Mouse (Mus musculus): ENCODE results near the gene Mylk3.
A peak's percentile ranks its signal among the peaks of the same experiment; 100 is the strongest.

The Mylk3 gene

GRCm38 (mm10) chr8:85386205-85386604, at the start of gene Mylk3:
TSS of gene Mylk3 (minus strand) at chr8:85386345.
- DNase-seq (ENCODE audit: low spot score in 2 of 2) = no peak

GRCm38 (mm10) chr8:85435736-85436135, 49.6 kb upstream of the Mylk3 start:
- DNase-seq (ENCODE audit: low spot score in 2 of 2) = no peak

DNA sequence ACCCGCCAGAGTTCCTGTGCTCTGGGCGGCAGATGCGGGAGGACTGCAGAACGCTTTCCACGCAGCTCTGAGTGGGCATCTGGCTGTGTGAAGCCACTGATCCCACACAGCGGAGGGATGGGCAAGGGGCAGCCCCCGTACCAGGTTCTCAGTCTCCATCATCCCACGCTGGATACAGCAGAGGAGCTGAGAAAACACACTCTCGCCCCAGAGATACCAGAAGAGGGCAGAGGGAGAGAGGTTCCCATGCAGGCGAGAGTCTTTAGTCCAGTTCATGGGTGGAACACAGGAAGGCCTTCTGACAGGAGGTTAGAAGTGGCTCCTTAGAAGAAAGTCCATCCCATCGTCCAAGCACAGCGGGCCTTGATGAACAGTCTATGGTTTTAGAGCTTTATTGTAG, 48.7 kb upstream of the Mylk3 start:
- DNase-seq (ENCODE audit: low spot score in 2 of 2) = no peak

DNA sequence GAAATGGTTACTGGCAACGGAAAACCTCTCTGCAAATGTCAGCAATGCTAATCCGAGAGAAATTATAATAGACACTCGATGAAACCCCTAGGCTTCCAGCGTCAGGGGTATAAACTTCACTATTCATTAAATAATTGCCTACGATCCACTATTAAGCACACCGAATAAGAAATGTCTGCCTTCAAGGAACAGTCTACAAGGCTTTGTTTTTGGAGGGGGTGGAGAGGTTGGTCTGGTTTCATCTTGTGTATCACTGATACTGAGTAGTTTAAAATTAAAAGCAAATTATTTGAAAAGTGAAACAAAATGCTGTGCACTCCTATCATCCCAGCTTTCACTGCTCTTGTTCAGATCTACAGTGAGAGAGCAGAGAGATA, 46.9 kb upstream of the Mylk3 start:
- no peak for DNase-seq (ENCODE audit: low spot score in 2 of 2)

DNA sequence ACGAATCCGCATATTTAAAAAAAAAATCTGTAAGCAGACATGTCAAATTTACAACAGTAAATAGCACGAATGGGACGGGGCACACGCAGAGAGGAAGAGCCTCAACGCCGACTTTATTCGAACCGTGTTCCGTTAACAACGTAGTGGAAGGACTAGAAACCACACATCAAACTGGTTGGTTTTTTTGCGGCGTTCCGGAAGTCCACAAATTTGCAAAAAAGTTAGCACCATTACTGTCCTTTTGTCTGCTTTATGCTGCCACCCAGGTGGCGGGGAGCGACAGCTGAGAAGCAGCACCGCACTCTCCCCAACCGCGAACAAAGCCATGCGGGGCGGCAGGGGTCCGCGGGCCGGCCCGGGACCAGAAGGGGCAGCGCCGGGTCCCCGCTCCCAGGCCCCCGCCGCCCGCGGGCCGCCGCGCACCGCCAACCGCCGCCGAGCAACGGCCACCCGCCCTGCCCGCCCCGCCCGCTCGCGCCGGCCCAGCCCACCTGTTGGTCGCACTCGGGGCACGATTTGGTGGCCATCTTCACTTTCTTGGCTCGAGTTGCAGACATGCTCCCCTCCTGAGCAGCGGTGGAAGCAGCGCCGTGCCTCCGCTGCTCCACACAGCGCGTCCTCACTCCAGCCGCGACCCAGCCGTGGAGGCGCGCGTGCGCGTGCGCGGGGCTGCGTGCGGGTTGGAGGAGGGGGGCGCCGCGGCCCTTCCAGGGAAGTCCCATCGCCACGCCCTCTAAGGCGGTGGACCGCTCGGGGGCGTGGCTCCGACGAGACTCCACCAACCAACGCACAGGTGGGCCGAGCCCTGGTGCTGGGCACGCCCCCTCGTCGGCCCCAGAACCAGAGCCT, 46.2 kb upstream of the Mylk3 start, which contains the start of gene 4921524J17Rik:
Gene 4921524J17Rik, minus strand, starts transcription at position 666 of the 849 bp plus-strand sequence.
- peak; percentile 96 to 98 for DNase-seq (ENCODE audit: low spot score in 2 of 2)

DNA sequence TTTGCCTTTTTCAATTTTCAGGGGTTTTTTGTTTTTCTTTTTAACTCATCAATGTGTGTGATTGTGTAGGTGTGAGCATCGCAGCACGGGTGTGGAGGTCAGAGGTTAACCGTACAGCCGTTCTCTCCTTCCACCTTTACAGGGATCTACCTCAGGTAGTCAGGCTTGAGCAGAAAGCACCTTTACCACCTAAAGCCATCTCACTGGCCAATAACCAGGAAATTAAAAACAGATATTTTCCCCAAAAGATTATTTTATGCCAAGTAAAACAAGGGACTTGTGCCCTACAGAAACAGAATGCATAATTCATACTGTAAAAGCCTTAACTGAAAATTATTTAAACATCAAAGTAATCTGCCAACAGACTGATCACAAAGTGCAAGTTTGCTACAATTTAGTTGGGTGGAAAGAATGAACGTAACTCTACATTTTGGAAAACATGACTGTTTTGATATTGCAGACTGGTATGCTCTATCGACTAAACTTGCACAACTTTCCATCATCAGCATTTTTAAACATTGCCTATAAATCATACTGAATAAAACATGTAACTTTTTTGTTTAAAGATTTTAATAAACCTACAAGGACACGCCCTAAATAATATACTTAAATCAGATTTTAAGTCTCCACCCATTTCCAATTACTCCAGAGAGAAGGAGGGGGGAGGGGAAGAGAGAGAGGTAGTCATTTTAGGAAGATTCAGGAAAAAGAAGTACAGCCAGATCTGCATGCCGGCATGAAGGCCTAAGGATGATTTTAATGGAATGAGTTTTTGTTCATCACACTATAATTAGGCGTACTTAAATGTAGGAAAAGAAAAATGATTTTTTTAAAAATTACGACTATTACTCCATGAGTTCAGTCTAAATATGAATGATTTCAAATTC, 45.4 kb upstream of the Mylk3 start:
- DNase-seq (ENCODE audit: low spot score in 2 of 2) = no peak

DNA sequence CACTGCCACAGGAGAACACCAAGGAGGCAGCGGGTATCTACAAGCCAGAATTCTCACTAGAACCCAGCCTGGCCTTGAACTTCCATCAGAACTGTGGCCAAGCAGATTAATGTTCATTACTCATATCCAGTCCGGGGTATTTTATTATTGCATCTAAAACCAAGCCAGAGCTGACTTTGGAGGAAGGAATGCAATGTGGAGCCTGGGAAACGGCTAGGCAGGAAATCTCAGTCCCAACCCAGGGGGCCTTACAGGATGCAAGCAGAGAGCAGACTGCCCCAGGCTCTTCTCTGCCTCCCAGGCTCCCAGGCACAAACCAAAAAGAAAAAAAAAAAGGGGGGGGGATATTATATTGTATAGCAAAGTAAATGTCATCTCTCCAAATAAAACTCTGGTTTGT, 44.7 kb upstream of the Mylk3 start:
- no peak for DNase-seq (ENCODE audit: low spot score in 2 of 2)

DNA sequence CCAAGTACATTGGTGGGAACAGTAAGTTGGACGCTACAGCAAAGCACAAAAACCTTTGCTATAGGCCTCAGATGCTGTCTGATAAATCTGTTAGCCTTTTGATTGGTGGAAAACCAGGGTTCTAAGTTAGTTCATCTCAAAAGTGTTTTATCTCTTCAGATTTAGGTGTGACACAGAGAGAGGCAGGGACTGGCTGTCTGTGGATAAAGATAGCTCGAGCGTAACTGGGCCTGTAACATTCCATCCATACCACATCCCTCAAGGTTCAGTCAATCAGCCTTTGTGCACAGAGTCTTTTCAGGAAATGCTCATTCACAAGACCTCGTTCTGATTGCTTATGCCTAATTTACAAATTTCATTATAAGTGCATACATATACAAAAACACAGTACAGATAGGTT, 43.1 kb upstream of the Mylk3 start:
- DNase-seq (ENCODE audit: low spot score in 2 of 2) = no peak

DNA sequence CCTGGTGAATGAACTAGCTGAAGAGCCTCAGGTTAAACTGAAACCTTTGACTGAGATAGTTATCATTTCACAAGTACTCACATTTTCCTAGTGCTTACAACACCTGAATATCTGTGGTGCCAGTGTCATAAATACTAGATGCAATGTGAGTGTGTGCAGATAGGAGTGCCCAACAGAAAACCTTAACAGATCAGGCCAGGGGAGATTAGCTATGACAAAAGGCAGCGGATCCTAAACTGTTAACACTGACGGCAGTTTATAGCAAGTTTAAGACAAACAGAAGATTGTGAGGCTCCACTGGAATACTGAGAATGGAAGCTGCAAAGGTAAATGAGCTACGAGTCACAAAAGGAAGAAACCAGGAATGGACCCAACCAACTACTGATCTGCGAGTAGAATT, 40.9 kb upstream of the Mylk3 start:
- no peak for DNase-seq (ENCODE audit: low spot score in 2 of 2)

DNA sequence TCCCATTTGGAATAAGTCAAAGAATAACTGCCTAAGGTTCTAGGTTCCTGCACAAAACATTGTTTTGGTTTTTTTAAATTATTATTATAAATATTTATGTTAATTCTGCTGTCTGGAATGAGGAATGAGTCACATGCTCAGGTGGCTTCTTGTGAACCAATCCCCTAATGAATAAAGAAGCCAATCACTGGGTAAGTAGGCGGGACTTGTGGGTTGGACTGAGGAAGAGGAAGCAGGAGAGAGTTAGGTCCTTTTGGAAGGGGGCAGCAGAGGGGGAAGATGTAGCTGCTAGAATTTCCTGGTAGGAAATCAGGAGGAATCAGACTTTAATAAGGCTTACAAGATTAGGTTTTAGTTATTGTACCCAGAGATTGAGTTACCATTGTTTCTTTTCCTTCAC, 35.2 kb upstream of the Mylk3 start:
- no peak for DNase-seq (ENCODE audit: low spot score in 2 of 2)

DNA sequence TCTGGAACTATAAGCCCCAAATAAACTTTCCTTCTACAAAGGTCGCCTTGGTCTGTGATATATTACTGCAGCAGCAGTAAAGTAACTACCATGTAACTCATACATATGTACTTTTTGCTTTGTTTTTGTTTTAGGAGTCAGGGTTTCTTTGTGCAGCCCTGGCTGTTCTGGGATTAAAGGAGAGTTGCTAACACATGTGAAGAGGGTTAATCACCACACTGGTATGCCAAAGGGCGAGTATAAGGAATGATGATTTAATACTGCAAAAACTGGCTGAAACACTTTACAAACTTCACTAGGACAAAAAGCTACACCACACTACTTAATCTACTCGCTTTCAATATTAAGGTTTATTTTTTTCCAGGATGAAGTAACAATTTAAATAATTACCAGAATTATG, 22.4 kb upstream of the Mylk3 start:
- DNase-seq (ENCODE audit: low spot score in 2 of 2) = no peak

- DNase-seq (ENCODE audit: low spot score in 2 of 2) = peak in 1 of 2 experiments; percentile 46
Observed at GRCm38 (mm10) chr8:85408053-85408505, 21.9 kb upstream of the Mylk3 start.

GRCm38 (mm10) chr8:85405961-85406360, 19.8 kb upstream of the Mylk3 start:
- DNase-seq (ENCODE audit: low spot score in 2 of 2) = no peak

- no peak for DNase-seq (ENCODE audit: low spot score in 2 of 2)
Observed at GRCm38 (mm10) chr8:85405418-85405817, 19.3 kb upstream of the Mylk3 start.

GRCm38 (mm10) chr8:85398548-85398947, 12.4 kb upstream of the Mylk3 start:
- no peak for DNase-seq (ENCODE audit: low spot score in 2 of 2)

- peak in 1 of 2 experiments; percentile 24 for DNase-seq (ENCODE audit: low spot score in 2 of 2)
Observed at GRCm38 (mm10) chr8:85397508-85397907, 11.4 kb upstream of the Mylk3 start.

DNA sequence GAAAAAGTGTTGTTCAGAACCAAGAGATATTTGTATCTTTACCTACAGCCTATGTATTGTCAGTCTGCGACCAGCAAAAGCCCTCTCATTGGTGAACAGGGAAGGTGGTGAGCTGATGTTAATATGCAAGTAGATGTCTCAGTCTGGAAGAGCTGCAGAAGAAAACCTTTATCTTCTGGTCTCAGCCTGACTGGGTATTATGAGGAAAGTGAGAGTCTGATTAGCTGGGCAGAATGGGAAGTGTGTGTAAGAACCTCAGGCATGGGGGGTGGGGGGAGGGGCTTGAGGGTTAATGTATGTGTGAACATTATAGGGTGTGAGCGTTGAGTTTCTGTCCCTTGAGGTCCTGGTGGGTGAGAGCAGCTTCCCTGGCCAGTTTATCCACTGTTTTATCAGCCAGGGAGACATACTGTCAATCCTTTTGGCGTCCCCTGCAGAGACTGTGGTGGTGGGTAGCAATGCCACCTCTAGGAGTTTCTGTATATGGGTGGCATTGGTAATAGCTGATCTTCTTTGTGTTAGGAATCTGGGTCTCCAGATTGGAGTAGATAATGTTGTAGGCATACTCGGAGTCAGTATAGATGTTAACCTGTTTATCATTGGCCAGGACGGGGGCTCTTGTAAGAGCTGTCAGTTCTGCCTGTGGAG, 10.4 kb upstream of the Mylk3 start:
- no peak for DNase-seq (ENCODE audit: low spot score in 2 of 2)

GRCm38 (mm10) chr8:85395681-85396431, 9.7 kb upstream of the Mylk3 start:
- no peak for DNase-seq (ENCODE audit: low spot score in 2 of 2)

DNA sequence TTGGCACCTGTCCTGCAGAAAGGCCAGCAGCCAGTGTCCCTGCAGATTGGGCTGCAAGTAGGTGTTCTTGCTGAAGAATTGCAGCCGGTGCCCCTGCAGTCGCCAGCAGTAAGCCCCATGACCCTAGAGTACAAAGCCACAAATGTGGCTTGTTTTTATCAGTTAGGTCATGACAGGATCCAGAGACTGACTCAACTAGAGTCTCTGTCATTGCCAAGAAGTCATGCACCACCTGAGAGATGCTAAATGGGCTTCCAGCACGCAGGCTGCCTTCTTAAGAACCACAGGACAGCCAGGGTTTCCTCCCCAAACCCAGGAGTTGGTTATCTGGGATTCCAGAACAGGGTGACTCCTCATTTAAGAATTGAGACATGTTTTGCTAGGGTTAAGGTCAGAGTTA, 8.9 kb upstream of the Mylk3 start:
- no peak for DNase-seq (ENCODE audit: low spot score in 2 of 2)

- no peak for DNase-seq (ENCODE audit: low spot score in 2 of 2)
Observed at GRCm38 (mm10) chr8:85393199-85393598, 7.1 kb upstream of the Mylk3 start.

DNA sequence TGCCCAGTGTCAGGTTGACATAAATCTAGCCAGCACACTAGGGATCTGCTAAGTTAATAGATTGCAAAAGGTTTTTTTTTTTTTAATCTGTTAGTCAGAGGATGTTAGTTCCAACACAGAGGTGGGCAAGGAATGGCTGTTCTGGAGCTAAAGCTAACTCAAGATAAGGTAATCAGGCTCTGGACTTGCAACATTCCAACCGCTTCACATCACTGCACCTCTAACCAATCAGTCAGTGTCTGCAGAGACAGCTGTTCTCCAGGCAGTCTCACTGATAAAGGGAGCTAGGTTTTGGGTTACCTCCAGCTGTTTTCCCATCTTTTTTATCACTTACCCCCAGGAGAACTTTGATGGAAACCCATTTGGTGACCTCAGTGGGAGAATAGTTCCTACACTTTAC, 5.3 kb upstream of the Mylk3 start:
- DNase-seq (ENCODE audit: low spot score in 2 of 2) = no peak
